Mouse (Mus musculus) intestine, embryonic 16.5 days (tissue): ENCODE measurements around the gene Fscn2. TPM values are rescaled to one million over a fixed set of nuclear protein-coding genes. Genes with fewer than 3 reads are reported as not detected.

Experiments
- ATAC-seq: fragments of 200-750 bp; cut with Nextera tagmentation; 2 replicates; pipeline ENCODE4 v1.8.0; 2017; ENCODE audit warnings: moderate TSS enrichment, moderate library complexity
- H3K27ac ChIP-seq: fragments of 300-500 bp; sonication (generic); 2 replicates; pipeline ENCODE4 v1.5.1; 2014; ENCODE audit warnings: mild to moderate bottlenecking, low read length
- H3K27me3 ChIP-seq: fragments of 300-500 bp; sonication (generic); replicated peaks from 2 replicates; pipeline ENCODE4 v1.6.1; 2014; ENCODE audit warnings: low read length, control low read depth, mixed read lengths; ENCODE audit not compliant: control insufficient read depth, insufficient read depth
- H3K36me3 ChIP-seq: fragments of 300-500 bp; sonication (generic); 2 replicates; pipeline ENCODE4 v1.6.1; 2014; ENCODE audit warnings: low read length, control low read depth; ENCODE audit not compliant: control insufficient read depth, insufficient read depth
- H3K4me1 ChIP-seq: fragments of 300-500 bp; sonication (generic); 2 replicates; pipeline ENCODE4 v1.6.1; 2014; ENCODE audit warnings: low read length, control low read depth, mixed read lengths; ENCODE audit not compliant: control insufficient read depth, insufficient read depth
- H3K4me2 ChIP-seq: fragments of 300-500 bp; sonication (generic); 2 replicates; pipeline ENCODE4 v1.6.1; 2014; ENCODE audit warnings: low read depth, low read length, control low read depth
- H3K4me3 ChIP-seq: fragments of 300-500 bp; sonication (generic); 2 replicates; pipeline ENCODE4 v1.5.1; 2014; ENCODE audit warnings: mild to moderate bottlenecking, low read length
- H3K9ac ChIP-seq: fragments of 300-500 bp; sonication (generic); 2 replicates; pipeline ENCODE4 v1.6.1; 2014; ENCODE audit warnings: low read depth, low read length
- H3K9me3 ChIP-seq: fragments of 300-500 bp; sonication (generic); 2 replicates; pipeline ENCODE4 v1.6.1; 2016; ENCODE audit warnings: low read length, control low read depth; ENCODE audit not compliant: control insufficient read depth
- WGBS: fragments of 180-500 bp; shearing (Covaris S2); extraction: QIAGEN DNeasy Blood & Tissue Kit; methylation state at CpG from one replicate; pipeline ENCODE4 v1.1.7; 2014; 5-methylcytosine and 5-hydroxymethylcytosine counted together
- polyA plus RNA-seq: library from polyadenylated mRNA; unstranded; fragments of >200 nt; fragmentation: Nextera tagmentation; extraction: Ambion mirVana; gene quantifications from 2 replicates; pipeline ENCODE4 v1.2.1, GENCODE M21; 2015

The Fscn2 gene
- polyA plus RNA-seq, 1 experiment from 2014 or later = 0.55 TPM

GRCm38 (mm10) chr11:120380271-120380670 is 18.9 kb downstream of the Fscn2 start:
- peaks cover 23% of the 10 kb centered on the region for H3K36me3 ChIP-seq
- no peak overlapping the region for H3K4me2 ChIP-seq
- no peak overlapping the region for H3K9ac ChIP-seq
- peaks cover 16% of the 10 kb centered on the region for H3K4me1 ChIP-seq
- no peaks in the 10 kb centered on the region for H3K9me3 ChIP-seq
- 96% methylated on average over 3 of the region's 3 CpGs for WGBS
- H3K4me3 ChIP-seq = no peak overlapping the region
- ATAC-seq = no peak
- no peaks in the 10 kb centered on the region for H3K27me3 ChIP-seq
- H3K27ac ChIP-seq = no peak overlapping the region

GRCm38 (mm10) chr11:120381157-120381556 is 19.8 kb downstream of the Fscn2 start:
- H3K27ac ChIP-seq = no peak overlapping the region
- H3K36me3 ChIP-seq = peaks cover 23% of the 10 kb centered on the region
- ATAC-seq = no peak

GRCm38 (mm10) chr11:120382509-120382908 is 21.2 kb downstream of the Fscn2 start:
- no peak overlapping the region for H3K4me2 ChIP-seq
- no peak for ATAC-seq
- no peak overlapping the region for H3K27ac ChIP-seq
- peaks cover 19% of the 10 kb centered on the region for H3K36me3 ChIP-seq
- 92% methylated on average over 9 of the region's 9 CpGs for WGBS
- H3K9ac ChIP-seq = no peak overlapping the region; the same call in 1 of the 2 replicates
- H3K4me1 ChIP-seq = peaks cover 11% of the 10 kb centered on the region; the same call in 1 of the 2 replicates
- no peak overlapping the region for H3K4me3 ChIP-seq
- no peaks in the 10 kb centered on the region for H3K27me3 ChIP-seq
- no peaks in the 10 kb centered on the region for H3K9me3 ChIP-seq

More at GRCm38 (mm10) chr11:120381157-120381556, 19.8 kb downstream of the Fscn2 start:
- Histone ChIP-seq H3K27me3 (no peaks in the 10 kb centered on the region), H3K4me2 (no peak overlapping the region), H3K9me3 (no peaks in the 10 kb centered on the region), H3K4me3 (no peak overlapping the region), H3K9ac (no peak overlapping the region), H3K4me1 (peaks cover 16% of the 10 kb centered on the region)
- 95% methylated on average over 4 of the region's 4 CpGs for WGBS

- H3K4me3 ChIP-seq = no peak overlapping the region
- no peak overlapping the region for H3K27ac ChIP-seq
- ATAC-seq = no peak
- H3K9ac ChIP-seq = no peak overlapping the region
- H3K4me1 ChIP-seq = no peaks in the 10 kb centered on the region
- no peaks in the 10 kb centered on the region for H3K27me3 ChIP-seq
- H3K36me3 ChIP-seq = peaks cover 28% of the 10 kb centered on the region
- WGBS = 93% methylated on average over 6 of the region's 6 CpGs
- no peak overlapping the region for H3K4me2 ChIP-seq
- no peaks in the 10 kb centered on the region for H3K9me3 ChIP-seq
Measured at GRCm38 (mm10) chr11:120386632-120387031, 25.3 kb downstream of the Fscn2 start.

GRCm38 (mm10) chr11:120387157-120387556 is 25.8 kb downstream of the Fscn2 start:
- Histone ChIP-seq H3K4me1 (no peaks in the 10 kb centered on the region), H3K9me3 (no peaks in the 10 kb centered on the region), H3K27me3 (no peaks in the 10 kb centered on the region), H3K9ac (no peak overlapping the region), H3K27ac (no peak overlapping the region), H3K4me2 (no peak overlapping the region), H3K36me3 (peaks cover 23% of the 10 kb centered on the region), H3K4me3 (no peak overlapping the region)
- 72% methylated on average over 2 of the region's 2 CpGs for WGBS
- ATAC-seq = no peak

GRCm38 (mm10) chr11:120388580-120388979 is 27.2 kb downstream of the Fscn2 start:
- 93% methylated on average over 9 of the region's 9 CpGs for WGBS
- no peak overlapping the region for H3K4me3 ChIP-seq
- H3K27ac ChIP-seq = no peak overlapping the region
- peaks cover 24% of the 10 kb centered on the region for H3K36me3 ChIP-seq
- no peaks in the 10 kb centered on the region for H3K9me3 ChIP-seq
- no peaks in the 10 kb centered on the region for H3K27me3 ChIP-seq
- ATAC-seq = no peak
- H3K9ac ChIP-seq = no peak overlapping the region
- no peak overlapping the region for H3K4me2 ChIP-seq
- H3K4me1 ChIP-seq = no peaks in the 10 kb centered on the region

- 79% methylated on average over 4 of the region's 4 CpGs for WGBS
- peaks cover 15% of the 10 kb centered on the region; the same call in 1 of the 2 replicates for H3K36me3 ChIP-seq
Measured at GRCm38 (mm10) chr11:120395661-120396060, 34.3 kb downstream of the Fscn2 start.

GRCm38 (mm10) chr11:120397602-120398001 is 36.3 kb downstream of the Fscn2 start:
- WGBS = 84% methylated on average over 2 of the region's 2 CpGs
- Histone ChIP-seq H3K4me3 (no peak overlapping the region), H3K9me3 (no peaks in the 10 kb centered on the region), H3K27me3 (no peaks in the 10 kb centered on the region), H3K9ac (no peak overlapping the region), H3K4me2 (no peak overlapping the region), H3K36me3 (peaks cover 15% of the 10 kb centered on the region; the same call in 1 of the 2 replicates), H3K4me1 (no peaks in the 10 kb centered on the region), H3K27ac (no peak overlapping the region)
- no peak for ATAC-seq

More at GRCm38 (mm10) chr11:120395661-120396060, 34.3 kb downstream of the Fscn2 start:
- H3K9me3 ChIP-seq = no peaks in the 10 kb centered on the region
- H3K4me1 ChIP-seq = no peaks in the 10 kb centered on the region
- H3K9ac ChIP-seq = no peak overlapping the region
- no peak overlapping the region for H3K4me2 ChIP-seq
- ATAC-seq = no peak
- no peak overlapping the region for H3K27ac ChIP-seq
- H3K4me3 ChIP-seq = no peak overlapping the region
- no peaks in the 10 kb centered on the region for H3K27me3 ChIP-seq

- H3K27me3 ChIP-seq = no peaks in the 10 kb centered on the region
- 98% methylated on average over 2 of the region's 2 CpGs for WGBS
- H3K27ac ChIP-seq = no peak overlapping the region
- H3K9me3 ChIP-seq = no peaks in the 10 kb centered on the region
- H3K9ac ChIP-seq = no peak overlapping the region
- no peaks in the 10 kb centered on the region for H3K4me1 ChIP-seq
- 0 out of 2 replicates have a peak, but pooled peaks cover 18% of the 10 kb centered on the region for H3K36me3 ChIP-seq
- no peak overlapping the region for H3K4me2 ChIP-seq
- no peak overlapping the region for H3K4me3 ChIP-seq
- no peak for ATAC-seq
Measured at GRCm38 (mm10) chr11:120399319-120399718, 38.0 kb downstream of the Fscn2 start.

- no peak overlapping the region for H3K27ac ChIP-seq
- H3K9me3 ChIP-seq = no peaks in the 10 kb centered on the region
- ATAC-seq = no peak
- no peaks in the 10 kb centered on the region for H3K4me1 ChIP-seq
- H3K27me3 ChIP-seq = no peaks in the 10 kb centered on the region
- WGBS = 96% methylated on average over 1 of the region's 1 CpGs
- no peak overlapping the region for H3K4me2 ChIP-seq
- 0 out of 2 replicates have a peak, but pooled peaks cover 16% of the 10 kb centered on the region for H3K36me3 ChIP-seq
- H3K9ac ChIP-seq = no peak overlapping the region
- no peak overlapping the region for H3K4me3 ChIP-seq
Measured at GRCm38 (mm10) chr11:120404814-120405213, 43.5 kb downstream of the Fscn2 start.
